Mouse (Mus musculus) frontal cortex, adult 2 months (tissue): ENCODE data around the gene Ppp1r15b. TPM values are rescaled to one million over a fixed set of nuclear protein-coding genes. Genes with fewer than 3 reads are reported as not detected.

Experiments used
- DNase-seq, 2 experiments: peaks; one replicate each; pipeline ENCODE4 v3.0.0; 2022; ENCODE audit warnings: low spot score in 1 of 2; ENCODE audit errors: extremely low spot score in 1 of 2
- polyA plus RNA-seq: library from polyadenylated mRNA; depleted of rRNA; stranded (reverse); fragments of >200 nt; gene quantifications from 2 replicates; pipeline ENCODE4 v1.2.3, GENCODE M21; 2012

The Ppp1r15b gene
- polyA plus RNA-seq, 1 experiment, result 27.2 TPM

- DNase-seq, result no peak
These were observed 10.8 kb upstream of the Ppp1r15b start for GRCm38 (mm10) chr1:133119931-133120712.

GRCm38 (mm10) chr1:133121246-133121645 lies 9.7 kb upstream of the Ppp1r15b start:
- DNase-seq, result no peak

GRCm38 (mm10) chr1:133124137-133124536 lies 6.8 kb upstream of the Ppp1r15b start:
- DNase-seq, result no peak

- DNase-seq, result no peak
These were observed 5.1 kb upstream of the Ppp1r15b start for GRCm38 (mm10) chr1:133125640-133126364.

GRCm38 (mm10) chr1:133126365-133126740 lies 4.6 kb upstream of the Ppp1r15b start:
- no peak for DNase-seq

- DNase-seq, result no peak
These were observed 3.6 kb upstream of the Ppp1r15b start for GRCm38 (mm10) chr1:133127328-133127727.

GRCm38 (mm10) chr1:133129471-133130221 lies 1.3 kb upstream of the Ppp1r15b start:
- DNase-seq, result no peak

GRCm38 (mm10) chr1:133131561-133131905 lies 590 bp downstream of the Ppp1r15b start:
- DNase-seq, result no peak

- no peak for DNase-seq
These were observed 993 bp downstream of the Ppp1r15b start for GRCm38 (mm10) chr1:133131936-133132335.

GRCm38 (mm10) chr1:133132388-133133326 lies 1.7 kb downstream of the Ppp1r15b start:
- no peak for DNase-seq

GRCm38 (mm10) chr1:133133425-133133824 lies 2.5 kb downstream of the Ppp1r15b start:
- no peak for DNase-seq

- no peak for DNase-seq
These were observed 3.1 kb downstream of the Ppp1r15b start for GRCm38 (mm10) chr1:133134071-133134470.

GRCm38 (mm10) chr1:133134881-133135280 lies 3.9 kb downstream of the Ppp1r15b start:
- DNase-seq, result no peak

- no peak for DNase-seq
These were observed 4.9 kb downstream of the Ppp1r15b start for GRCm38 (mm10) chr1:133135808-133136207.

- no peak for DNase-seq
These were observed 7.5 kb downstream of the Ppp1r15b start for GRCm38 (mm10) chr1:133138401-133138800.

- DNase-seq, result peak in 1 of 2 experiments; percentile 76
These were observed 15.4 kb downstream of the Ppp1r15b start for GRCm38 (mm10) chr1:133146014-133147009.

GRCm38 (mm10) chr1:133147324-133147723 lies 16.4 kb downstream of the Ppp1r15b start:
- no peak for DNase-seq

- no peak for DNase-seq
These were observed 17.2 kb downstream of the Ppp1r15b start for GRCm38 (mm10) chr1:133148122-133148521.

GRCm38 (mm10) chr1:133150556-133150955 lies 19.6 kb downstream of the Ppp1r15b start:
- DNase-seq, result no peak
